Mouse (Mus musculus) lung, postnatal 0 days (tissue): Measurements from ENCODE around the gene Hspa1l.
A peak's percentile ranks its signal among the peaks of the same experiment; 100 is the strongest.

ENCODE experiments used
- CTCF ChIP-seq: IDR thresholded peaks from 2 replicates; pipeline ENCODE4 v1.5.1; 2016; ENCODE audit warnings: antibody characterized with exemption, mild to moderate bottlenecking
- EP300 ChIP-seq: IDR thresholded peaks from 2 replicates; pipeline ENCODE4 v1.6.1; 2016; ENCODE audit warnings: antibody characterized with exemption, mild to moderate bottlenecking, control low read depth

DNA sequence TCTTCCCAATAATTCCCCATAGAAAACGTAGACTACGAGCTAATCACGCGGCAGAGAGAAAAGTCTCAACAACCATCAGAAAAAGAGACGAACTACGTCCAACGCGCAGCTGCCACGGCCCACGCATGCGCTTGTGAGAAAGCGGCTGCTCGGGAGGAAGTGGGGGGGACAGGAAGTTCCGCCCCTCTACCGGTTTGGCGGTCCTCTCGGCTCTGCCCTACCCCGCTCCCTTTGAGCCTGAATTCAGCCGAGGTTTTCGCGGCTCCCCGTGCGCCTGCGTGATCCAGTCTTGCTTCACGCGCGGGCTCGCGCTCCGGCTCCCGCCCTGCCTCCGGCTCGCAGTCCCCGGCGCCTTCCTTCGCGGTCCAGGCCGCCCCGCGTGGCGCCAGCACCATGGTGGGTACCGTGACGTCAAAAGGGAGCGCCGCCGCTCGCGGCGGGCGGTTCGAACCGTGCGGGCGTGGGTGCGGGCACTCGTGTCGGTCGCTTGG, 9.2 kb downstream of the Hspa1l start, which contains the start of gene Lsm2:
- TF ChIP-seq CTCF (peak; percentile 29), EP300 (no peak)
